8 mouse cellular contexts compared by ENCODE assay signal in genomic region chr5:150020851-150021250, GRCm38 (mm10). TPM values are rescaled to one million over a fixed set of nuclear protein-coding genes. Genes with fewer than 3 reads are reported as not detected.
DNase-seq lines count a peak whose midpoint lies in the region; ATAC-seq and TF ChIP-seq lines count a peak whose summit lies in the region.

No protein-coding gene starts in this region.

- peak; percentile 63; the same call in 1 of the 2 replicates for TF ChIP-seq EP300 in heart, adult 2 months (IDR thresholded peaks at IDR 0.05; ENCODE audit: insufficient read depth, low read depth, low read length)

- peak; percentile 74 for ATAC-seq in kidney, embryonic 15.5 days (replicated peaks; ENCODE audit: low FRiP score)
- ATAC-seq in limb, embryonic 12.5 days (ENCODE audit: insufficient number of reproducible peaks, insufficient read depth, low FRiP score, low TSS enrichment, low read depth), result peak; percentile 71; the same call in 1 of the 2 replicates
- ATAC-seq in midbrain, postnatal 0 days (ENCODE audit: low FRiP score), result no peak; the same call in 1 of the 2 replicates
- ATAC-seq in stomach, embryonic 15.5 days (ENCODE audit: insufficient read depth, low FRiP score, low read depth), result peak; percentile 72; the same call in 1 of the 2 replicates

- intact Hi-C loops in heart, adult 2 months (cut with DNase I), result loop anchor here (1.0 to 10.0 kb wide), 3 partner anchors 160 to 306 kb away; no protein-coding TSS in a partner anchor

- H3K27ac ChIP-seq in spleen, adult 2 months (ENCODE audit: insufficient read depth, low read length), result no peak overlapping the region
- no peak overlapping the region for H3K27ac ChIP-seq in heart, adult 2 months
- no peak overlapping the region for H3K27ac ChIP-seq in kidney, embryonic 15.5 days
- H3K27ac ChIP-seq in limb, embryonic 12.5 days, result no peak overlapping the region
- H3K27ac ChIP-seq in midbrain, postnatal 0 days (ENCODE audit: low read depth, low read length), result no peak overlapping the region
- H3K27ac ChIP-seq in stomach, embryonic 15.5 days, result no peak overlapping the region

- no peak overlapping the region for H3K9ac ChIP-seq in heart, adult 2 months (ENCODE audit: low read depth, low read length)
- no peak overlapping the region for H3K9ac ChIP-seq in kidney, embryonic 15.5 days
- no peak overlapping the region for H3K9ac ChIP-seq in limb, embryonic 12.5 days (replicated peaks)
- H3K9ac ChIP-seq in midbrain, postnatal 0 days (replicated peaks; ENCODE audit: low read length, poor library complexity, severe bottlenecking), result no peak overlapping the region
- H3K9ac ChIP-seq in stomach, embryonic 15.5 days, result no peak overlapping the region

- no peaks in the 10 kb centered on the region for H3K4me1 ChIP-seq in spleen, adult 2 months (ENCODE audit: control insufficient read depth, insufficient read depth, insufficient read length)
- H3K4me1 ChIP-seq in heart, adult 2 months (ENCODE audit: control insufficient read depth, insufficient read depth, low read length), result no peaks in the 10 kb centered on the region
- H3K4me1 ChIP-seq in kidney, embryonic 15.5 days, result peaks cover 24% of the 10 kb centered on the region
- H3K4me1 ChIP-seq in limb, embryonic 12.5 days (replicated peaks), result peaks cover 12% of the 10 kb centered on the region; the same call in 1 of the 2 replicates
- no peaks in the 10 kb centered on the region for H3K4me1 ChIP-seq in midbrain, postnatal 0 days (ENCODE audit: insufficient read depth, low read length)
- H3K4me1 ChIP-seq in stomach, embryonic 15.5 days, result no peaks in the 10 kb centered on the region

- H3K4me3 ChIP-seq in spleen, adult 2 months (ENCODE audit: extremely low read depth, insufficient read depth, insufficient read length), result no peak overlapping the region
- H3K4me3 ChIP-seq in heart, adult 2 months, result no peak overlapping the region
- H3K4me3 ChIP-seq in kidney, embryonic 15.5 days (replicated peaks), result no peak overlapping the region
- no peak overlapping the region for H3K4me3 ChIP-seq in limb, embryonic 12.5 days (replicated peaks)
- no peak overlapping the region for H3K4me3 ChIP-seq in midbrain, postnatal 0 days (ENCODE audit: low read depth, low read length)
- H3K4me3 ChIP-seq in stomach, embryonic 15.5 days (replicated peaks), result no peak overlapping the region

- H3K9me3 ChIP-seq in kidney, embryonic 15.5 days (replicated peaks), result no peaks in the 10 kb centered on the region; the same call in 1 of the 2 replicates
- 0 out of 2 replicates have a peak, but pooled peaks cover 4% of the 10 kb centered on the region for H3K9me3 ChIP-seq in limb, embryonic 12.5 days
- H3K9me3 ChIP-seq in midbrain, postnatal 0 days (ENCODE audit: low read length), result no peaks in the 10 kb centered on the region
- no peaks in the 10 kb centered on the region for H3K9me3 ChIP-seq in stomach, embryonic 15.5 days

- H3K4me2 ChIP-seq in kidney, embryonic 15.5 days, result peak overlapping the region; percentile 14; the same call in 1 of the 2 replicates
- no peak overlapping the region for H3K4me2 ChIP-seq in limb, embryonic 12.5 days
- no peak overlapping the region for H3K4me2 ChIP-seq in midbrain, postnatal 0 days (ENCODE audit: low read depth, low read length, poor library complexity, severe bottlenecking)
- no peak overlapping the region for H3K4me2 ChIP-seq in stomach, embryonic 15.5 days

- H3K27me3 ChIP-seq in spleen, adult 2 months (ENCODE audit: control insufficient read depth, insufficient read depth, low read length), result no peaks in the 10 kb centered on the region
- H3K27me3 ChIP-seq in heart, adult 2 months (ENCODE audit: control insufficient read depth, insufficient read depth, low read length), result peaks cover 1% of the 10 kb centered on the region; the same call in 1 of the 2 replicates
- H3K27me3 ChIP-seq in kidney, embryonic 15.5 days, result peaks cover 7% of the 10 kb centered on the region; the same call in 1 of the 2 replicates
- peaks cover 14% of the 10 kb centered on the region for H3K27me3 ChIP-seq in limb, embryonic 12.5 days
- 0 out of 2 replicates have a peak, but pooled peaks cover 3% of the 10 kb centered on the region for H3K27me3 ChIP-seq in midbrain, postnatal 0 days (ENCODE audit: insufficient read depth, low read length)
- no peaks in the 10 kb centered on the region for H3K27me3 ChIP-seq in stomach, embryonic 15.5 days (replicated peaks)

- H3K79me2 ChIP-seq in heart, adult 2 months (replicated peaks; ENCODE audit: control insufficient read depth, insufficient read depth, low read length), result no peaks in the 10 kb centered on the region

- TF ChIP-seq POLR2A in spleen, adult 2 months (IDR thresholded peaks at IDR 0.05; ENCODE audit: low read depth, low read length), result no peak
- TF ChIP-seq POLR2A in heart, adult 2 months (IDR thresholded peaks at IDR 0.05; ENCODE audit: insufficient read depth, low read depth, low read length), result no peak

- peak in 1 of 2 experiments; percentile 36 for DNase-seq in spleen, adult 2 months (ENCODE audit: low read depth in 1 of 2, low spot score in 2 of 2)
- DNase-seq in spleen, adult 12 weeks (ENCODE audit: low spot score), result no peak
- peak; percentile 69 for DNase-seq in embryo, embryonic 11.5 days (ENCODE audit: low read depth, low spot score)
- DNase-seq in heart, adult 2 months, result peak; percentile 58 to 79
- peak; percentile 91 for DNase-seq in midbrain, postnatal 0 days (ENCODE audit: low spot score)

- WGBS in spleen, adult 2 months, result 9% methylated on average over 6 of the region's 6 CpGs
- WGBS in heart, adult 2 months, result 5% methylated on average over 6 of the region's 6 CpGs
- 3% methylated on average over 6 of the region's 6 CpGs for WGBS in kidney, embryonic 15.5 days
- WGBS in limb, embryonic 12.5 days, result 2% methylated on average over 6 of the region's 6 CpGs
- 3% methylated on average over 6 of the region's 6 CpGs for WGBS in midbrain, postnatal 0 days
- WGBS in stomach, embryonic 15.5 days, result 4% methylated on average over 6 of the region's 6 CpGs

- no peaks in the 10 kb centered on the region for H3K36me3 ChIP-seq in spleen, adult 2 months (ENCODE audit: control insufficient read depth, insufficient read depth, low read length)
- H3K36me3 ChIP-seq in heart, adult 2 months (ENCODE audit: control insufficient read depth, insufficient read depth, low read length), result no peaks in the 10 kb centered on the region
- H3K36me3 ChIP-seq in kidney, embryonic 15.5 days, result no peaks in the 10 kb centered on the region
- no peaks in the 10 kb centered on the region for H3K36me3 ChIP-seq in limb, embryonic 12.5 days
- H3K36me3 ChIP-seq in midbrain, postnatal 0 days (ENCODE audit: insufficient read depth, low read length), result no peaks in the 10 kb centered on the region
- no peaks in the 10 kb centered on the region for H3K36me3 ChIP-seq in stomach, embryonic 15.5 days

- peak; percentile 52; the same call in 1 of the 2 replicates for TF ChIP-seq CTCF in spleen, adult 2 months (IDR thresholded peaks at IDR 0.05; ENCODE audit: extremely low read depth, insufficient read depth, insufficient read length, insufficient replicate concordance)
- peak; percentile 99 for TF ChIP-seq CTCF in heart, adult 2 months (IDR thresholded peaks at IDR 0.05)
- TF ChIP-seq CTCF in midbrain, postnatal 0 days (IDR thresholded peaks at IDR 0.05), result peak; percentile 99

RNA-seq across cellular contexts. Expression of gene Rxfp2, which starts 2.4 kb away (rescaled TPM):
- not detected in 2 replicates for polyA plus RNA-seq in spleen, adult 2 months (2012; rRNA removed)
- total RNA-seq in heart, adult 2 months (2021), result not detected
- 0.10 TPM in 1 of 2 replicates, not detected in the other for polyA plus RNA-seq in heart, adult 2 months (2012; rRNA removed)
- 4.0 and 4.3 TPM in 2 replicates for polyA plus RNA-seq in kidney, embryonic 15.5 days (2015; fragmentation: Nextera tagmentation; extraction: Ambion mirVana)
- polyA plus RNA-seq in limb, embryonic 12.5 days (2016; fragmentation: Nextera tagmentation; extraction: Ambion mirVana), result 0.60 and 2.0 TPM in 2 replicates
- total RNA-seq in midbrain, postnatal 0 days (2014; rRNA removed), result 0.38 and 1.5 TPM in 2 replicates
- polyA plus RNA-seq in midbrain, postnatal 0 days (2015; fragmentation: Nextera tagmentation; extraction: Ambion mirVana), result 1.4 and 1.6 TPM in 2 replicates
- polyA plus RNA-seq in stomach, embryonic 15.5 days (2015; fragmentation: Nextera tagmentation; extraction: Ambion mirVana), result 0.12 and 0.50 TPM in 2 replicates
